In the genomic region with DNA sequence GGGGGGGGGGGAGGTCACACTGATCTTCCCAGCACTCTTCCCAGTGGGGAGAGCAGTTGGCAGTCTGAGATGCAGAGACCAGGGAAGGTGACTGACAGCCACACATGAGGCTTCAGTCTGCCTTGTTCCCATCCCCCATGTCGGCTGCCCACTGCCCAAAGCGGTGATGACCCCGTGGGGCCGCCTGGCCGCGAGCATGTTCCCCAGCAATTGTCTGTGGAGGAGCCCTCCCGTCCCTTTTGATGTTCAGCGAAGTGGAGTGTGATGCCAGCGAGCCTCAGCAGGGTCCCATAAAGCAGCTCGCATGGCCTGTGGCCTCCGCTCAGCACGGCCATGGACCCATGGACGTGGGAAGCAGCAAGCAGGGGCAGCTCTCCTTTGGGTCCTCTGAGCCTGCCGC, we compare ENCODE assay signal across 15 mouse cellular contexts. TPM values are rescaled to one million over a fixed set of nuclear protein-coding genes. Genes with fewer than 3 reads are reported as not detected.
DNase-seq lines count a peak whose midpoint lies in the region; ATAC-seq lines count a peak whose summit lies in the region.
"Had no signal": no experiment of that assay in that cellular context is flagged by ENCODE, and none has a peak within 500 bp of the region (broad histone marks: within the 10 kb centered on the region; RNA-seq: fewer than 3 reads in every experiment).

No protein-coding gene starts in this region.

- H3K9ac ChIP-seq in heart, embryonic 13.5 days: peak overlapping the region; percentile 24; the same call in 1 of the 2 replicates
- H3K9ac ChIP-seq in heart, embryonic 11.5 days (ENCODE audit: low read depth, low read length): no peak overlapping the region
- peak overlapping the region; percentile 37; the same call in 1 of the 2 replicates for H3K9ac ChIP-seq in midbrain, embryonic 12.5 days (replicated peaks)
- no peak overlapping the region for H3K9ac ChIP-seq in midbrain, embryonic 13.5 days (replicated peaks)
- no peak overlapping the region for H3K9ac ChIP-seq in forebrain, embryonic 13.5 days
- peak overlapping the region; percentile 42; the same call in 1 of the 2 replicates for H3K9ac ChIP-seq in neural tube, embryonic 13.5 days
- H3K9ac ChIP-seq: hindbrain, embryonic 14.5 days; lung, embryonic 14.5 days had no signal

- H3K27me3 ChIP-seq in heart, embryonic 13.5 days (replicated peaks): 0 out of 2 replicates have a peak, but pooled peaks cover 6% of the 10 kb centered on the region
- H3K27me3 ChIP-seq in heart, embryonic 11.5 days (ENCODE audit: control insufficient read depth, insufficient read depth, low read length): no peaks in the 10 kb centered on the region
- H3K27me3 ChIP-seq in midbrain, embryonic 12.5 days: peaks cover 5% of the 10 kb centered on the region; the same call in 1 of the 2 replicates
- no peaks in the 10 kb centered on the region for H3K27me3 ChIP-seq in midbrain, embryonic 13.5 days
- H3K27me3 ChIP-seq in forebrain, embryonic 13.5 days: no peaks in the 10 kb centered on the region
- no peaks in the 10 kb centered on the region for H3K27me3 ChIP-seq in neural tube, embryonic 13.5 days

- H3K27ac ChIP-seq in heart, embryonic 13.5 days (replicated peaks): no peak overlapping the region
- H3K27ac ChIP-seq in heart, embryonic 11.5 days (ENCODE audit: low read depth, low read length): no peak overlapping the region
- H3K27ac ChIP-seq in midbrain, embryonic 12.5 days (replicated peaks): peak overlapping the region; percentile 66
- H3K27ac ChIP-seq in midbrain, embryonic 13.5 days: no peak overlapping the region
- peak overlapping the region; percentile 27; the same call in 1 of the 2 replicates for H3K27ac ChIP-seq in forebrain, embryonic 13.5 days
- no peak overlapping the region for H3K27ac ChIP-seq in neural tube, embryonic 13.5 days (replicated peaks)
- H3K27ac ChIP-seq: hindbrain, embryonic 14.5 days had no signal

- H3K4me1 ChIP-seq in heart, embryonic 13.5 days: peaks cover 7% of the 10 kb centered on the region
- peaks cover 5% of the 10 kb centered on the region; the same call in 1 of the 2 replicates for H3K4me1 ChIP-seq in heart, embryonic 11.5 days (ENCODE audit: control insufficient read depth, insufficient read depth, low read length)
- H3K4me1 ChIP-seq in midbrain, embryonic 12.5 days: peaks cover 17% of the 10 kb centered on the region
- peaks cover 13% of the 10 kb centered on the region for H3K4me1 ChIP-seq in midbrain, embryonic 13.5 days (replicated peaks)
- H3K4me1 ChIP-seq in forebrain, embryonic 13.5 days: peaks cover 12% of the 10 kb centered on the region
- H3K4me1 ChIP-seq in neural tube, embryonic 13.5 days (replicated peaks): peaks cover 10% of the 10 kb centered on the region

- no peak for DNase-seq in adrenal gland, adult 8-10 months
- DNase-seq: B cell, adult 2 months; cerebellum, adult 11 months; kidney, adult 11 months; lung, embryonic 14.5 days had no signal

- no peaks in the 10 kb centered on the region for H3K36me3 ChIP-seq in heart, embryonic 13.5 days
- H3K36me3 ChIP-seq in heart, embryonic 11.5 days (ENCODE audit: control insufficient read depth, insufficient read depth, low read length): no peaks in the 10 kb centered on the region
- H3K36me3 ChIP-seq in midbrain, embryonic 12.5 days: 0 out of 2 replicates have a peak, but pooled peaks cover under 1% of the 10 kb centered on the region
- no peaks in the 10 kb centered on the region for H3K36me3 ChIP-seq in midbrain, embryonic 13.5 days
- H3K36me3 ChIP-seq in forebrain, embryonic 13.5 days (ENCODE audit: poor library complexity, severe bottlenecking): no peaks in the 10 kb centered on the region
- no peaks in the 10 kb centered on the region for H3K36me3 ChIP-seq in neural tube, embryonic 13.5 days

- peaks cover under 1% of the 10 kb centered on the region; the same call in 1 of the 2 replicates for H3K9me3 ChIP-seq in heart, embryonic 13.5 days
- no peaks in the 10 kb centered on the region for H3K9me3 ChIP-seq in heart, embryonic 11.5 days (replicated peaks; ENCODE audit: control insufficient read depth, low read length)
- H3K9me3 ChIP-seq in midbrain, embryonic 12.5 days: no peaks in the 10 kb centered on the region
- no peaks in the 10 kb centered on the region for H3K9me3 ChIP-seq in midbrain, embryonic 13.5 days
- no peaks in the 10 kb centered on the region for H3K9me3 ChIP-seq in forebrain, embryonic 13.5 days (replicated peaks)
- H3K9me3 ChIP-seq in neural tube, embryonic 13.5 days: no peaks in the 10 kb centered on the region

- 24% methylated on average over 14 of the region's 14 CpGs for WGBS in heart, embryonic 13.5 days
- 21% methylated on average over 14 of the region's 14 CpGs for WGBS in heart, embryonic 11.5 days (ENCODE audit: insufficient replicate concordance)
- 4% methylated on average over 14 of the region's 14 CpGs for WGBS in midbrain, embryonic 12.5 days
- 6% methylated on average over 14 of the region's 14 CpGs for WGBS in midbrain, embryonic 13.5 days
- 6% methylated on average over 14 of the region's 14 CpGs for WGBS in forebrain, embryonic 13.5 days
- 5% methylated on average over 14 of the region's 14 CpGs for WGBS in neural tube, embryonic 13.5 days

- H3K4me2 ChIP-seq in heart, embryonic 13.5 days: 0 out of 2 replicates have a peak overlapping the region, but pooled peaks have one; percentile 5
- no peak overlapping the region for H3K4me2 ChIP-seq in heart, embryonic 11.5 days
- H3K4me2 ChIP-seq in midbrain, embryonic 12.5 days (replicated peaks): peak overlapping the region; percentile 23
- no peak overlapping the region for H3K4me2 ChIP-seq in midbrain, embryonic 13.5 days (replicated peaks)
- peak overlapping the region; percentile 21; the same call in 1 of the 2 replicates for H3K4me2 ChIP-seq in forebrain, embryonic 13.5 days
- no peak overlapping the region for H3K4me2 ChIP-seq in neural tube, embryonic 13.5 days
- H3K4me2 ChIP-seq: hindbrain, embryonic 14.5 days; lung, embryonic 14.5 days had no signal

- ATAC-seq in heart, embryonic 13.5 days (ENCODE audit: extremely low read depth, insufficient number of reproducible peaks, low FRiP score, low TSS enrichment): no peak
- no peak for ATAC-seq in heart, embryonic 11.5 days (replicated peaks; ENCODE audit: insufficient number of reproducible peaks, low FRiP score, low TSS enrichment)
- ATAC-seq in midbrain, embryonic 12.5 days (ENCODE audit: low FRiP score, low read depth): peak; percentile 27; the same call in 1 of the 2 replicates
- no peak for ATAC-seq in midbrain, embryonic 13.5 days
- ATAC-seq in forebrain, embryonic 13.5 days: no peak
- no peak for ATAC-seq in neural tube, embryonic 13.5 days (ENCODE audit: low read depth)
- no peak for ATAC-seq in frontal cortex, adult (ENCODE audit: low TSS enrichment)

- H3K4me3 ChIP-seq in heart, embryonic 13.5 days: no peak overlapping the region
- no peak overlapping the region for H3K4me3 ChIP-seq in heart, embryonic 11.5 days (ENCODE audit: low read depth, low read length)
- no peak overlapping the region for H3K4me3 ChIP-seq in midbrain, embryonic 12.5 days
- no peak overlapping the region for H3K4me3 ChIP-seq in midbrain, embryonic 13.5 days (replicated peaks)
- no peak overlapping the region for H3K4me3 ChIP-seq in forebrain, embryonic 13.5 days
- no peak overlapping the region for H3K4me3 ChIP-seq in neural tube, embryonic 13.5 days

RNA-seq across cellular contexts. Expression of a gene that starts 26.8 kb away (rescaled TPM):
- polyA plus RNA-seq in heart, embryonic 13.5 days (2015; fragmentation: Nextera tagmentation; extraction: Ambion mirVana): 0.49 and 0.55 TPM in 2 replicates
- polyA plus RNA-seq in heart, embryonic 11.5 days (2014; fragmentation: Nextera tagmentation; extraction: Ambion mirVana): 0.34 and 0.49 TPM in 2 replicates
- polyA plus RNA-seq in midbrain, embryonic 12.5 days (2016; fragmentation: Nextera tagmentation; extraction: Ambion mirVana): 1.4 and 1.9 TPM in 2 replicates
- polyA plus RNA-seq in midbrain, embryonic 13.5 days (2015; fragmentation: Nextera tagmentation; extraction: Ambion mirVana): 1.6 and 2.0 TPM in 2 replicates
- polyA plus RNA-seq in forebrain, embryonic 13.5 days (2015; fragmentation: Nextera tagmentation; extraction: Ambion mirVana): 1.4 TPM in 2 replicates
- polyA plus RNA-seq in neural tube, embryonic 13.5 days (2015; fragmentation: Nextera tagmentation; extraction: Ambion mirVana): 1.5 and 2.5 TPM in 2 replicates
- total RNA-seq in adrenal gland, adult 8-10 months (2022): under 1 TPM in 1 of 4 experiments, not detected in 3; 0.46 TPM
- total RNA-seq: liver, adult 2 months had no signal
- polyA plus RNA-seq: liver, adult 2 months had no signal

RNA-seq across cellular contexts. Expression of a gene that starts 34.7 kb away (rescaled TPM):
- 0.69 and 1.1 TPM in 2 replicates for polyA plus RNA-seq in heart, embryonic 13.5 days (2015; fragmentation: Nextera tagmentation; extraction: Ambion mirVana)
- polyA plus RNA-seq in heart, embryonic 11.5 days (2014; fragmentation: Nextera tagmentation; extraction: Ambion mirVana): 1.7 and 2.3 TPM in 2 replicates
- 9.7 and 10.7 TPM in 2 replicates for polyA plus RNA-seq in midbrain, embryonic 12.5 days (2016; fragmentation: Nextera tagmentation; extraction: Ambion mirVana)
- 5.6 and 6.1 TPM in 2 replicates for polyA plus RNA-seq in midbrain, embryonic 13.5 days (2015; fragmentation: Nextera tagmentation; extraction: Ambion mirVana)
- polyA plus RNA-seq in forebrain, embryonic 13.5 days (2015; fragmentation: Nextera tagmentation; extraction: Ambion mirVana): 2.9 and 4.2 TPM in 2 replicates
- 5.2 and 5.6 TPM in 2 replicates for polyA plus RNA-seq in neural tube, embryonic 13.5 days (2015; fragmentation: Nextera tagmentation; extraction: Ambion mirVana)
- total RNA-seq in adrenal gland, adult 8-10 months (2022): 10 to 100 TPM; 12.1 to 19.7 (median 15.9) TPM
- total RNA-seq: granulocyte monocyte progenitor cell, adult 5-6 weeks; liver, adult 2 months had no signal

Comparison
In these comparisons a context has a peak if more than half of its experiments do, and no peak if none do; other contexts are left out.
1. H3K27ac ChIP-seq: peak in midbrain, embryonic 12.5 days (single experiment) and forebrain, embryonic 13.5 days (single experiment); none in heart, embryonic 13.5 days (single experiment), heart, embryonic 11.5 days (single experiment), midbrain, embryonic 13.5 days (single experiment) and neural tube, embryonic 13.5 days (single experiment).
2. H3K4me2 ChIP-seq: peak in heart, embryonic 13.5 days (single experiment), midbrain, embryonic 12.5 days (single experiment) and forebrain, embryonic 13.5 days (single experiment); none in heart, embryonic 11.5 days (single experiment), midbrain, embryonic 13.5 days (single experiment) and neural tube, embryonic 13.5 days (single experiment).
3. H3K9ac ChIP-seq: peak in heart, embryonic 13.5 days (single experiment), midbrain, embryonic 12.5 days (single experiment) and neural tube, embryonic 13.5 days (single experiment); none in heart, embryonic 11.5 days (single experiment), midbrain, embryonic 13.5 days (single experiment) and forebrain, embryonic 13.5 days (single experiment).